Mouse (Mus musculus) adrenal gland, adult (tissue): ENCODE results near the gene Sept11.
A peak's percentile ranks its signal among the peaks of the same experiment; 100 is the strongest.

Experiments
- DNase-seq, 2 experiments: peaks; one replicate each; pipeline ENCODE4 v3.0.0; 2022 to 2023; ENCODE audit warnings: low spot score in 1 of 2; ENCODE audit not compliant: inconsistent age in 2 of 2

Gene Sept11

DNA sequence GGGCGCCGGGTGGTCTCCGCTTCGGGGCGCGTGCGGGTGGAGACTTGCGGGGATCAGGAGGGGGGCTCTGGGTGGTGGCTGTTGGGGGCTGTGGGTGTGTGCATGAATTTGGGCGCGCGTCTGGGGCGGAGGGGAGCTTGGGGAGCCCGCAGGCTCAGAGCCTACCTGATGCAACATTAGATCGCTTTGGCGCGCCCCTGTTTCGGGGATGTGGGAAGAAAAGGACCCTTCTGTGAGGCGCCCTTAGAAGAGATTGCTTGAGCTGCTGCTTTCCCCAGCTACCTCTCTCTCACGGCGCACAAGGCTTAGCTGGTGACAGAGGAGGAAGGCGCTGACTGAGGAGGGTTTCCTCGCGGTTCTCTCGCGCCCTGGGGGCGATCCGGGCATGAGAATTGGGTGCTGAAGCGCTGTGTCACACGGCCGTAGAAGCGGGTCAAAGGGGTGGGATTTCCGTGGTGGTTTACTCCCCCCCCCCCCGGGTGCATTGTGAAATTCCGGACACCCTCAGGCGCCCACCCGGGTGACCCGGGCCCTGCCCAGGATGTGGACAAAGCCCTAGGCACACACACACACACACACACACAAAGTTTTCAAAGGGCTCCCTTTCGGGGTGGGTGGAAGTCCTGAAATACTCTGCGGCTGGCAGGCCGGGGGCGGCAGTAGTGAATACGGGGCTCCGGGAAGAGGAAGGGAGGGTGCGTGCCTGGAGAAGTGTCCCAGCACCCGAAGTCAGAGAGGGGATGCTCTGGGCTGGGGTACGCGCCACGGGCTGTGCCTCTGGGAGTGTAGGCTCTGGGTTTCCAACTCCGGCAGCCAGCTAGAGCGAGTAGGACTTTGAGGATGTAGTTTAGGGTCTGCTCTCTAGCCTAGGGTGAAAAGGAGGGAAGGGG is 646 bp downstream of the Sept11 start:
- peak in 1 of 2 experiments; percentile 72 for DNase-seq

DNA sequence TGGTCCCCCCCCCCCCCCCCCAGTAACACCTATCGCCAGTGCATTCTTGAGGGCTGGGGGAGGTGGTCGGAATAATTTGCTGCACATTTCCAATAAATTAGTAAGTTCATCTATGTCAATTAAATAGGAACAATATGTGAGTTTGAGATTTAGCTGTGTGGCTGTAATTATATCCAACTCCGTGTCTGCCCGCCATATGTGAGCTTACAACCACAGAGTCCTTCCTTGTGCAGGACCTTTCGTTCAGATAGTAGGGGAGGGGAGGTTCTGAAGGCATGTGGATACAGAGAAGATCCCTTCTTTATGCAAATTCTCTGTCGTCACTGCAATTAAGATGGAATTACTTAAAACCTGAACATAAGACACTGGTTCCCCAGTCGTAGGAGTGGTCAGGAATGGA is 2.1 kb downstream of the Sept11 start:
- no peak for DNase-seq

DNA sequence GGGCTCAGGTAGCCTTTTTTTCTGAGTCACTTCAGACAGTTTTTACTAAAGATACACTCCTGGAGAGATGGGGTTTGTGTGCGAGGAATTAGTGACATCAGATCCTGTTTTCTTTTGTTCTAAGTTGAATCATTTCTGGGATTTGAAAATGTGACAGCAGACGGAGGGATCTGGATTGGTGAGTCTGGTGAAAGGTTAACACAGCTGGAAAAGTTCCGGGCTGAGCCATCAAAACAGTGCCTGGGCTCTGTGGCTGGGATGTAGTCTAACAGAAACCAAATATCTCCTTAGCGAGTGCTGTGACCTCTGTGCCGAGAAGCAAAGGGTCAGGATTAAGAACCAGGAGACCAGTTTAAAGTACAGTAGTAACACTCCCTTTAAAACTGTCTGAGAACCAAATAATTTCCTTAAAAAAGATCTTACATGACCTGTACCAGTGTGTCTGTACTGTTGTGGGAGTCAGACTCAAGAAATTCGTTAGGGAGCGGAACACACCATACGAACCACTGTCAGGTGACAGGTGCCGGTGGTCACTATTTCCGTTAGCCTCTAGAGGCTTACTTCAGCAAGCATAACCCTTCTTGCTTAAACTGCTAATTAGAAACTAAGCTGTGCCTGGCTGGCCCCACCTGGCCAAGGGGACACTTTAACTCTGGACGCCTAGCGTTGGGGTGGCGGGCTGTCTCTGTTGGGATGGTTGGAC is 4.1 kb downstream of the Sept11 start:
- DNase-seq, result no peak

DNA sequence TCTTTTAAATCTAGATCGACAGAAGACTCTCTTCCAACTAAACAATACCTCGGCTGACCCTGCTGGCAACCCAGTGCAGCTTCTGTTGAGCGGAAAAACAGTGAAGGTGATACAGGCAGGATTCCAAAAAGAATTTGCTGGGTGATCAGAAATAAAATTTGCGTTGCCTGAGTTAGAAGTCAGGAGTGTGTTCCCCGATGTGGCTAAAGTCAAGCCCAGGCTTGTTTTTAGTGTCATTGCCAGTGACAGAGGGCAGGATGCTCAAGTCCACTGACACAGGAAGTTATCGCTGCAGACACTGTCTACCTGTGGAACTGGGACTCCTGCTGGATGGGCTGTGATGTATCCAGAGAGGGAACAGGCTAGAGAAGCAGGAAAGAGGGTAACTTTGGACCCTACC is 5.0 kb downstream of the Sept11 start:
- no peak for DNase-seq

DNA sequence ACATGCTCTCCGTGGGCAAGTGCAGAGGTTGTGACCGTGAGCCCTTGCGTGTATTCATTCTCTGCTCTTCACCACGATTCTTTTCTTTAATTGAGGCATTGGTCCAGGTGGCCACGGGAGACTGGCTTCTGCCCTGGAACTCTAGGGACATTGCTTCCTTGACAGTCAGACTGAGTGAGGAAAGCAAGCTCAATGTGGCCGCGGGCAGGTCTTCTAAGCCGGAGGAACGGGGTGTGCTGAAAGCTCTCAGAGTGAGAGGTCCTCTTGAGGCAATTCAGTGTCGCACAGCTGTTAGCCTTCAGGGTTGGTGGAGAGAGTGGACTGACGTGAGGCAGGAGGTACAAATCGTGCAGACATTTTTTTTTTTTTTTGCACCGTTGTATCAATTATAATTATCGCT is 5.6 kb downstream of the Sept11 start:
- DNase-seq, result no peak

DNA sequence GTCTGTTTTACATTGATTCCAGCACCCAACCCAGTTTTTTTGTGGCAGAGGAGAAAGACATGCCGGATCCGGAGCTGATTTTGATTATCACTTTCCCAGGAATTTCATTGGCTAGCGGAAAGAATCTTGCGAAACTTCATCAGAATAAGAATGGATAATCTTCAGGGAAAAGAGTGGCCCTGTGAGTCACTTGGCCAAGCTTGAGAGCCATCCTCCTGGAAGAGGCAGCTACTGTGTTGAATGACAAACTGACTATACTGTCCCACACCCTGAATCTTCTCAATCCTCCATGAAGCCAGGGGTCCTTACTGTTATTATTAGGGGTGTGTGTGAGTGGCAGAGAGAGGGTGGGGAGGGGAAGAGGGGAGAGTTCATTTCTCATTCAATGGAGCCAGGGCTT is 7.7 kb downstream of the Sept11 start:
- DNase-seq, result peak in 1 of 2 experiments; percentile 69

DNA sequence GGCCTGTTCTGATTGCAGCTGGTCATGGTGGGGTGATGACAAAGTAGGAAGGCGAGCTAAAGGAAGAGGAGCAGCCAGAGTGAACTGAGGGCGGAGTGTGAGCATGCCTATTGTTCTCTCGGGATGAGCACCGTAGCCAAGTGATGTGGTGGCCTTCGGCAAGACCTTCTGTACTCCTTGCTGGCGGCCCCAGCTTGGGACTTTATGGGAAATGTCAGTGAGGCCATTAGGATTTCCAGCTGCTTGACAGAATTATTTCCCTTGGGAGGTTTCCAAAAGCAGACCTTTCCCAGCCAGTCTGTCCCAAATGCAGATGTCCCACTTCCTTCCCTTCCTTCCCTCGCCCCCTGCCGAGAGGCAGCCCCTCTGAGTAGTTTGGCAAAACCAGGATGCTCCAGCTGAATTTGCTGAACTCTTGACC is 8.1 kb downstream of the Sept11 start:
- peak; percentile 38 to 70 for DNase-seq

DNA sequence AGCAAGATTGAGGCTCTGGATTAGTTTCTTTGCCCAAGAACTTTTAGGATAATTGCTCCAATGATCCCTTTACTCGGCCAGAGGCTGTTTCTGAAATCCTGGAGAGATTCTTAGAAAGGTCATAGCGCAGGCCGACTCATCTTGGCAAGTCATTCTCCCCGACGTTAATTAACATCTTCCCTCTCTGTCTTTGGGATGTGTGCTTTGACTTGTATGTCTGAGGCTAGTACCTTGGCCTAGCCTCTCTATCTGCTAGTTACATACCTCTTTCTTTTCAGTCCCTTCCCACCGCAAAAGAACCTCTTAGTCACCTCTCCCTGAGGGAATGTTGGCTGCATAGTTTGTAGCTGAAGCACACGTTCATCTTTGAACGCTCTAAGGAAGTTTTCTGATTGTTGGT is 10.4 kb downstream of the Sept11 start:
- DNase-seq, result no peak

DNA sequence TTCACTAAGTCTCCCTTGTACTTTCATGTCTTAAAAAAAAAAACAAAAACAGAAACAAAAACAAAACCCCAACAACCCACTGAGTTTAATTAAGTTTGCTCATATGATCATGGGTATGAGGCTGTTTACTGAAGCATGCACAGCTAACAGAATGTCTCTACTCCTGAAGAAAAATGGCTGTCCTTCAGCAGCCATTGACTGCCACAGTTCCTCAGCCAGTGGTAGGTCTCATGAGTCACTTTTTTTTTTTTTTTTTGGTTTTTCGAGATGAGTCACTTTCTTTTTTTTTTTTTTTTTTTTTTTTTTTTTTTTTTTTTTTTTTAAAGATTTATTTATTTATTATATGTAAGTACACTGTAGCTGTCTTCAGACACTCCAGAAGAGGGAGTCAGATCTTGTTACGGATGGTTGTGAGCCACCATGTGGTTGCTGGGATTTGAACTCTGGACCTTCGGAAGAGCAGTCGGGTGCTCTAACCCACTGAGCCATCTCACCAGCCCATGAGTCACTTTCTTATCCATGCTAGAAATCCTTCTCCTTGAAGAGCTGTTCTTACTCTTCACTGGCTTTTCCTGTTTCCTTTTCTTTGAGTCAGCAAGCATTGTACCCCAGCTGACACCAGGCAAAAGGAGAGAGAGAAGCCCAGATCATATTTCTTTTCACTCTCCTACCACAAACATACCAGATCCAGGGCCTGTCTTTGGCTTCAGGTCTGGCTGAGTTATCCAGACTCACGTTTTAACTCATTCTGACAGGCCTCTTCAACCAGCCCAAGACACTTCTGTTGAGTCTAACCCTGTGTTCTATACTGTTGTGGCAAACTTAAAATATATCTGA is 12.0 kb downstream of the Sept11 start:
- peak in 1 of 2 experiments; percentile 64 for DNase-seq

DNA sequence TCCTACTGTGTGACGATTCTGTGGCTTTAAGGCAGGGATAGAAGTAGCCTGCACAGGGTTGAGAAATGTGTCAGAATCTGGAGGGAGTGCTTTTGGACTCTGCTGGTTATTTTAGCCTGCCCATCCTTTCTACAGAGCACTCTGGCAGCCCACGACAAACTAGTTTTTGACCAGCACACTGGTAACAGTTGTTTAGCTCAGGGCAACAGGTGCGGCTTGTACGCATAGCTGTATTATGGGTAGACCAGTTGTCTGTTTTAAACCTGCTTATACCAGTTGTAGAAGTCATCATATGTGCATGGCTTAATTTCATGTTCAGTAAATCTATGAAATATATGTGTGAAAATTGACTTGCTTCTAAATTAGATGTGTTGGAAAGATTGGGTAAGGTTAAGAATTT is 12.8 kb downstream of the Sept11 start:
- DNase-seq, result no peak

DNA sequence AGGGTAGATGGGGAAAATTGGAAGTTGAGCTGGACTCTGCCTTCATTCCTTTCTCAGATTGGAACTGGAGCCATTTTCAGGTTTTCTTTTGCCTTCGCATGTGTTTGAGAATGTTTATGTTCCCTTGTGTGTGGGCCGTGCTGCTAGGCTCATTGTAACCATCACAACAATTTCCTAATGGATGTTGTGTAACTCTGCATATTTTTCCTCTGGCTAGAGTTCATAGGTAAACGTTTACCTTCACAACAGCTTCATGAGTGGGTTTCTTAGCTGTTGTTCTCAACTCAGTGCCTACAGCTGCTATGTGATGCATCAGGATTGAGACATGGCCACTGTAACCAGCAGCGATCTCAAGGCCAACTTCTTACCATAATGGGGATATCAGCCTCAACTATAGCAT is 15.5 kb downstream of the Sept11 start:
- DNase-seq, result no peak

DNA sequence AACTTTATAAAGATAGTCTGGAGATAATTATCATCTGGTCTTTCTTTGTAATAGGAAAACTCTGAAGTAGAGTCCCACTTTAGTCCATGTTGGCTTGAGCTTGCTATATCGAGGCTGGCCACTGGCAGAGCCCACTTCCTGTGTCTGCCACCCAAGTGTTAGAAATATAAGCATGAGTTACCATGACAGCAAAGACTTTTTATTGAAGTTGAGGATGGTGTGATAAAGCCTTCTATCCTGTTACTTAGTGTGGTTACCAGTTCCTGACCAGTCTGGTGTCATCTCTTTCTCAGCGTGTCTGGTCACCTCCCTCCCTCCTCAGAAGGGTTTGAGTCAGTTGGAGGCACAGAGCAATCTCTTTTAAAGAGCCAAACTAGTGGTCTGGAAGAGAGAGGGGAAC is 16.3 kb downstream of the Sept11 start:
- DNase-seq, result no peak

DNA sequence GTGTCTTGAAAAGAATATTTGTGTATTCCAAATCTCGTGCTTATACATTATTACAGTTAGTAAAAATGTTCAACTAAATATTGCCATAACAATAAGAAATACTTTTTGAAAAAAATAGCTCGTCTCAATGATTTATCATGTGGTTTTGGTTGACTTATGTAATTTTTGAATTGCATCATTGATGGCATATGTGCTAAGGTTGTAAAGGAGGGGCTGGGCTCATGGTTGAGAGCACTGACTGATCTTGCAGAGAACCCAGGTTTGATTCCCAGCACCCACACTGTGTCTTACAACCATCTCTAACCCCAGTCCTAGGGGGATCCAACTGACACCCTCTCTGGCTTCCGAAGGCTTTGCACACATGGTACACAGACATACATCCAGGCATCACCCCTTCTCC is 19.1 kb downstream of the Sept11 start:
- no peak for DNase-seq

DNA sequence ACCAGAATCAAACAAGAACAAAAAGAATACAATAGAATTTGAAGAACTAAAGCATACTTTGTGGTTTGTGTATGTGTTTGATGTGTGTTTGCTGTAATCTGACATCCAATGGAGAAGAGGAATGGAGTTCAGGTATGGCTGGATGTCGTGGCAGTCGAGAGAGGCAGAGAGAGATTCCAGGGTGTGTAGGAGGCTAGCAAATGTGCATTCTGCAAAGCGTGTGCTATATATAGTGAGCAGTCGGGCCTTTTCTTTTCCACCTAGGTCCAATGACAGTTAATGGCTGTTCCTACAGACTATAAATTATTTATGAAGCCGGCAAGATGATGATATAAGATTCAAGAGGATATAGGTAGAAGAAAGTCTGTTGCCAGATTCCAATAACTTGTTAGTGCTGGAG is 20.3 kb downstream of the Sept11 start:
- no peak for DNase-seq

DNA sequence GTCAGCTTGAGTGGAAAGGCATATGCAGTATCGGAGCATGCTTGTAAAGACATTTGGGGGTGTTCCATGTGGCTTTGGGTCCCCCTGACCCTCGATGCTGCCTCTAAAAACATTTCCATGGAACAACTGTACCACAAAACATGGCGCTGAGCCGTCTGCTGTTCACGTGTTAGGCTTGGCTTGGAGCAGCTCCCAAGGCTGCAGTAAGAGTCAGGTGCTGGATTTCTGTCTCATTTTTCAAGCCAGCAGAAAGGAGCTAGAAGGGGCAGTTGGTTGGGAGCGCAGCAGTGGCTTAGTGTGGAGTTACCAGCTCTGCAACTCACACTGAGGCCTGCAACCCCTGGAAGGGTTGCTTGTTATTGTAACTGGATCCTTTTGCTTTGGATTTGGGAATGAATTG is 21.3 kb downstream of the Sept11 start:
- no peak for DNase-seq

DNA sequence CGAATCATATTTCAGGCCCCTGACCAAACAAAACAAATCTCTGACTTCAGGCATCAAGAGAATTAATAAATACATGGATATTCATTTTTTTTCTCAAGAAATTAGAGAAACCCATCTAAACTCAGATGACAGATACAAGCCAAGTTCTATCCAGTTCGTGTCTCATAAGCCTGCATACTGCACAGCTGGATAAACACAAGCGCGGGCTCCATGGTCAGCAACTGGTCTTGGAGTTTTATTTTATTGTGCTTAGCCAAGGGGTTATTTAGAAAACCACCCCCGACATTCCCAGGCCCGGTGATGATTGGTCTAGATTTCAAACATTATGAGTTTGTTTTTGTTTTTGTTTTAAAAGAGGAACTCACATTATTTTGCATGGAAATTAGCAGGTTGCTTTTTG is 21.8 kb downstream of the Sept11 start:
- no peak for DNase-seq

DNA sequence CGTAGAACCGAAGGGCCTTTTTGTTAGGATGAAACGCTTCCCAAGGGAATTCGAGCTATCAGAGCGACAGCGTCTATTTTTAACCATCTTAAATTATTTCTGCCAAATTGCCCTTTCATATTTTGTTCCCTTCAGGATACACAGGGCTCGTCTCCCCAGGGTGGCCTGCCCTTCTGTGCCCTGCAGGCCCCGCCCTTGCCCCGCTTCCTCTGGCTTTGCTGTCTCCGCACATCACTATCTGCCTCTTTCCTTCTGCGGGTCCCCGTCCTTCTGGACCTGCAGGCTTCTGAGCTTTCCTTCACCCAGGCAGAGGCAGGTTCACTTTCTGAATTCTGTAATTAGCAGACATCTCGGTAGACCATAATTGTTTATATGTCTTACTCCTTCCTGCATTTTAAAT is 22.6 kb downstream of the Sept11 start:
- no peak for DNase-seq

DNA sequence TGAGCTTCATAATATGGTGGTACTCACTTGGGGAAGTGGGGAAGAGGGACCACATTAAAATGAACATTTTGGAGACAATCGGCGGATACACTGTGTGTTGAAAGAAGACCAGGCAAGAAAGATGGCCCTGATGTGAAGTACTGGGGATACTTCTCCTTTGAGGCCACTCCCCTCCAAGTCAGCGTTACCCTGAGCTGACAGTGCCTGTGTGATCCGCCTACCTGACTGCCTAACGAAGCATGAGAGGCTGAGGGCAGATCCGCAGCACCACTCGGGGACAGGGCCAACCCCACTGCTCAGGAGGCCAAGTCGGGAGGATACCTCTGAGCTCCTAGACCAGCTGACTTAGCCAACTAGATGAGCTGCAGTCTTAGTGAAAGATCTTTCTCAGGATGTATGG is 24.4 kb downstream of the Sept11 start:
- DNase-seq, result no peak

DNA sequence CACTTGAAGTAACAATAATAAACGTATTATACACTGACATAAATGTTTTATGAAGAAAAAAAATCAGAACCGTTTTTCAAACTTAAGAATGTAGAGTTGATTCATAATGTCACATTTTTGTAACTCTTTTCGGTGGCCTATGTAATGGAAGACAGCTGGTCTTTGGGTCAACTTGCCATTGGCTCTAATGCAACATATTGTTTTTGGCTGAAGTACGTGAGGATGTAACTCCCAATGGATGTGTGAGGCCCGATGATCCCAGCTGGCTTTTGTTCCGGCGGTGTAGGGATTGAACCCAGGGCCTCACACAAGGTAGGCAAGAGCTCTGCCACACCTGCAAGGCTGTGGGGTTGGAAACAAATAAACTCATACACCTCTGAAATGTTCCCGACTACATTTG is 28.4 kb downstream of the Sept11 start:
- DNase-seq, result no peak

DNA sequence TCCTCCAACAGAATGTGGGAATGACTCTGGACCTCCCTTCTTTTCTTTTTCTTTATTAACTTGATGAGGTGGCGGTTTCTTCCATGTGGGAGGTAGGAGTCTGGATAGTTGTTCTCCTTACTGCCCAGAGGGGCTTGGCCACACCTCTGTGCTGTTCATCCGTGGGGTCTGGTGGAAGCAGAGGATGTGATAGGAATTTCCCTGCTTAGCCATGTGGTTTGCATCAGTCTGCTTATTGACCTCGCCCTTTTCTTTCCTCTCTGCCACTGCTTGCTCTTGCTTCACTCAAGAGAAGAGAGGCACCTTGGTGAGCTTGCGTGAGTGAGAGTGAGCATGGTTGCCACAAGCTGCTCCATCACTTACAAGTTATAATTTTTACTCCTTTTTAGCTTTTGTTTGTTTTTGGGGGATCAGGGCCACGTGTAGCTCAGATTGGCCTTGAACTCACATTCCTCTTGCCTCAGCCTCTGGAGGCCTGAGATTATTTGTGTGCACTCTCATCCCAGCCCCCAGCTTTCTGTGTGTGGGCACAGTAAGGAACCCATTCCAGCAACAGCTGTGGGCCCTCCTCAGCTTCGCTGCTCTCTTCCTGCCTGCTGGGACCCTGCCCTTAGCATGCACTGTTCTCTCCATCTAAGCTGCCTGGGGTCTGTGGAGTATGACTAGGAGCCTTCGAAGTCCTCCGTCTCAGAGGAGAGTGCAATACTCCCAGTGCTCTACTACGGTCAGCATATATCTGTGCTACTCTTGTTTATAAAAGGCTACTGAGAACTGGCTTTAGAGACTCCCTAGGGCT is 31.0 kb downstream of the Sept11 start:
- no peak for DNase-seq

DNA sequence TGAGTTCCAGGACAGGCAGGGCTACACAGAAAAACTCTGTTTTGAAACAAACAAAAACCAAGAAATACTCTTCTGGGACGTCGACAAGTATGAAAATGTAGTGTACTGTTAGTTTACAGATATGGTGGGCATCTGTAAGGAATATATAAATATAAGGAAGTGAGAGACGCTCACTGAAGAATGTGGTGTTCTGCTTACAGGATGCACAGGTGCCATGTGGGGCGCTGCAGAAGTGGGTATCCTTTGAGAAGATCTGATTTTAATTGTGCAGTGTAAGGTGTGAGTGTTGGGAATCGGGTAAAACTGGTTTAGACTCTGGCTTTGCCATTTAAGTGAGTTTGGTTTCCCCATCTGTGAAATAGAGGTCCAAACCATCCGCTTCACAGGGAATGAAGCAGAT is 32.1 kb downstream of the Sept11 start:
- no peak for DNase-seq
